Mouse (Mus musculus): Measurements from ENCODE around the gene Ptpn3.

GRCm38 (mm10) chr4:57275116-57275743, 26.4 kb downstream of the Ptpn3 start:
- TF ChIP-seq POLR2A (IDR thresholded peaks at IDR 0.05; ENCODE audit: insufficient read depth, low read depth, low read length) (no peak), EP300 (IDR thresholded peaks at IDR 0.05; ENCODE audit: insufficient read depth, low read depth, low read length) (0 out of 2 replicates have a peak, but pooled peaks have one; percentile 68), CTCF (IDR thresholded peaks at IDR 0.05) (no peak; the same call in 1 of the 2 replicates)
